Mouse (Mus musculus): ENCODE results near the gene Gm42906. TPM values are rescaled to one million over a fixed set of nuclear protein-coding genes. Genes with fewer than 3 reads are reported as not detected.

Gm42906 gene
- polyA plus RNA-seq, 1 experiment from 2014 or later, result not detected

DNA sequence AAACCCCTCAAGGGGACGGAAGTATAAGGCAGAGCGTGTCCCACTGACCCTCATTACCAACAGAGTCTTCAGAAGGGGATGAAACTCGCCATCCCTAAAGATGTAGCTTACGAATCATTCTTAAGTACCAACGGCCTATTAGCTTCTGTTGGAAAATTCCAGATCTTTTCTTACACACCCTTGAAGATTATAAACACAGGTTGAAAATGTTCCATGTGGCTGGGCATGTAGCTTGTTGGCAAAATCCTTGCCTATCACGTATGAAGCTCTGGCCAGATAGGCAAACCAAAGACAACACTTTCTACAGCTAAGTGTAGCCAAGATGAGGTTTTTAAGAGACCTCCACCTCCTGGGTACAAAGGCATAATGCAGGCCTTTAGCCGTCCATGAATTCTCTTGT is 319.0 kb downstream of the Gm42906 start:
- Histone ChIP-seq H3K4me1 (ENCODE audit: control insufficient read depth, insufficient read depth, low read length) (peaks cover 20% of the 10 kb centered on the region), H3K9ac (ENCODE audit: low read depth, low read length) (no peak overlapping the region), H3K4me2 (ENCODE audit: low read depth, low read length) (no peak overlapping the region), H3K27me3 (replicated peaks; ENCODE audit: control insufficient read depth, insufficient read depth, low read length) (no peaks in the 10 kb centered on the region), H3K9me3 (ENCODE audit: control insufficient read depth, low read length) (no peaks in the 10 kb centered on the region), H3K27ac (ENCODE audit: low read length) (peak overlapping the region; percentile 34; the same call in 1 of the 2 replicates), H3K4me3 (ENCODE audit: low read length) (no peak overlapping the region), H3K36me3 (ENCODE audit: control insufficient read depth, insufficient read depth, low read length) (no peaks in the 10 kb centered on the region)
- 71% methylated on average over 7 of the region's 7 CpGs for WGBS
- ATAC-seq, result no peak

GRCm38 (mm10) chr5:151108291-151108897 is 319.6 kb downstream of the Gm42906 start:
- ATAC-seq, result no peak
- Histone ChIP-seq H3K4me1 (ENCODE audit: control insufficient read depth, insufficient read depth, low read length) (peaks cover 19% of the 10 kb centered on the region), H3K4me3 (ENCODE audit: low read length) (no peak overlapping the region), H3K9me3 (ENCODE audit: control insufficient read depth, low read length) (no peaks in the 10 kb centered on the region), H3K27me3 (replicated peaks; ENCODE audit: control insufficient read depth, insufficient read depth, low read length) (no peaks in the 10 kb centered on the region), H3K4me2 (ENCODE audit: low read depth, low read length) (peak overlapping the region; percentile 21), H3K27ac (ENCODE audit: low read length) (peak overlapping the region; percentile 34), H3K36me3 (ENCODE audit: control insufficient read depth, insufficient read depth, low read length) (no peaks in the 10 kb centered on the region), H3K9ac (ENCODE audit: low read depth, low read length) (peak overlapping the region; percentile 28; the same call in 1 of the 2 replicates)
- 50% methylated on average over 19 of the region's 19 CpGs for WGBS

DNA sequence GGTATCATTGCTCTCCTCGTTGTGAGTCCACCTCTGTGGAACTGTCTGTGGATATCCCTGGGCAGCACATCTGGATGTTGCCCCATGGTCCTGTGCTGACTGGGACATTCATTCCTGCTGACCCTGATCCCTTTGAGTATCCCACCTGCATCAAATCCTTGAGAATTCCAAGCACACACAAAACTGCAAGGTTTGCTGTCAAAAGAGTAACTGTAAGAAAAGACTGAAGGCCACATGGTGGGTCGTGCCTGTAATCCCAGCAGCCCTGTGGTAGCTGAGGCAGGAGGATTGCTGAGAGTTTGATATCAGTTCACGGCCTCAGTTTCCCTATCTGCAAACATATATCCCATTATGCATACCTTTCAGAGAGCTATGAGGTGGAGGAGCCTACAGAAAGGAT is 321.1 kb downstream of the Gm42906 start:
- no peak for ATAC-seq

GRCm38 (mm10) chr5:151105054-151105971 is 322.6 kb downstream of the Gm42906 start:
- Histone ChIP-seq H3K36me3 (ENCODE audit: control insufficient read depth, insufficient read depth, low read length) (no peaks in the 10 kb centered on the region), H3K4me1 (ENCODE audit: control insufficient read depth, insufficient read depth, low read length) (peaks cover 19% of the 10 kb centered on the region), H3K27ac (ENCODE audit: low read length) (peak overlapping the region; percentile 79), H3K9me3 (ENCODE audit: control insufficient read depth, low read length) (no peaks in the 10 kb centered on the region), H3K27me3 (replicated peaks; ENCODE audit: control insufficient read depth, insufficient read depth, low read length) (no peaks in the 10 kb centered on the region), H3K9ac (ENCODE audit: low read depth, low read length) (no peak overlapping the region), H3K4me2 (ENCODE audit: low read depth, low read length) (no peak overlapping the region), H3K4me3 (ENCODE audit: low read length) (no peak overlapping the region)
- WGBS, result 72% methylated on average over 10 of the region's 10 CpGs
- peak; percentile 24 for ATAC-seq

More for the DNA sequence above, 321.1 kb downstream of the Gm42906 start:
- Histone ChIP-seq H3K27me3 (replicated peaks; ENCODE audit: control insufficient read depth, insufficient read depth, low read length) (no peaks in the 10 kb centered on the region), H3K4me1 (ENCODE audit: control insufficient read depth, insufficient read depth, low read length) (peaks cover 19% of the 10 kb centered on the region), H3K9me3 (ENCODE audit: control insufficient read depth, low read length) (no peaks in the 10 kb centered on the region), H3K4me3 (ENCODE audit: low read length) (no peak overlapping the region), H3K27ac (ENCODE audit: low read length) (no peak overlapping the region), H3K4me2 (ENCODE audit: low read depth, low read length) (no peak overlapping the region), H3K9ac (ENCODE audit: low read depth, low read length) (no peak overlapping the region), H3K36me3 (ENCODE audit: control insufficient read depth, insufficient read depth, low read length) (no peaks in the 10 kb centered on the region)
- 90% methylated on average over 3 of the region's 3 CpGs for WGBS

DNA sequence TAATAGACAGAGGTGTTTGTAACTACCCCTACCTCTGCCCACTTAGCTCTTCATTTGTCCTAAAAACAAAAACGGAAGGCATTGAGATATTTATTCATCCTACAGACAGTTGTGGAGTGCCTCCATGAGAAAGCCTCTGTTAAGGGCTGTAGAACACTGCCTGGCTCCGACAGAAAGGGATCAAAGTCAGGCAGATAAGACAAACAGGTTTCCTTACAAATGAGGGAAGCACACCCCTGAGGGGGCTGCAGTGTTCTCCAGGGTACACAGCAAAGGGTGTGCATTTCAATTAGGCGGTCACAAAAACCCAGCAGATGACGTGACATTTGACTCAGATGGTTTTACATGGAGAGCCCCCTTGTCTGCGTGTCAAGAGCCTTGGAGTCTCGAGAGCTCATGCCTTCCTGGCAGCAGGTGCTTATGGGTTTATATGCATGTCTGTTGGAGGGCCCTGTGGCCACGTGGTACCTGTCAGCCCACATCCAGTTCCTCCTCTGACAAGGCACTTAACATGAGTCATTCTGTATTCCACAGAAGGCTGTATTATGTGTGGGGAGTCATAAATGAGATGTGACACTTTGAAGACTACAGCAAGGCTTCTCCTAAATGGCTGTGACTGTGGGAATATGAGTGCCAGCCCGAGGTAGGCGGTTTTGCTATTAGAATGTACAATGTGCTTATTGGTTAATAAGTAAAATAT is 323.5 kb downstream of the Gm42906 start:
- WGBS, result 51% methylated on average over 9 of the region's 9 CpGs
- ATAC-seq, result peak; percentile 96
- H3K9ac ChIP-seq (ENCODE audit: low read depth, low read length), result peak overlapping the region; percentile 31; the same call in 1 of the 2 replicates
- peaks cover 19% of the 10 kb centered on the region for H3K4me1 ChIP-seq (ENCODE audit: control insufficient read depth, insufficient read depth, low read length)
- H3K4me3 ChIP-seq (ENCODE audit: low read length), result no peak overlapping the region
- no peak overlapping the region for H3K4me2 ChIP-seq (ENCODE audit: low read depth, low read length)
- peak overlapping the region; percentile 79 for H3K27ac ChIP-seq (ENCODE audit: low read length)
- no peaks in the 10 kb centered on the region for H3K27me3 ChIP-seq (replicated peaks; ENCODE audit: control insufficient read depth, insufficient read depth, low read length)
- no peaks in the 10 kb centered on the region for H3K36me3 ChIP-seq (ENCODE audit: control insufficient read depth, insufficient read depth, low read length)
- no peaks in the 10 kb centered on the region for H3K9me3 ChIP-seq (ENCODE audit: control insufficient read depth, low read length)

DNA sequence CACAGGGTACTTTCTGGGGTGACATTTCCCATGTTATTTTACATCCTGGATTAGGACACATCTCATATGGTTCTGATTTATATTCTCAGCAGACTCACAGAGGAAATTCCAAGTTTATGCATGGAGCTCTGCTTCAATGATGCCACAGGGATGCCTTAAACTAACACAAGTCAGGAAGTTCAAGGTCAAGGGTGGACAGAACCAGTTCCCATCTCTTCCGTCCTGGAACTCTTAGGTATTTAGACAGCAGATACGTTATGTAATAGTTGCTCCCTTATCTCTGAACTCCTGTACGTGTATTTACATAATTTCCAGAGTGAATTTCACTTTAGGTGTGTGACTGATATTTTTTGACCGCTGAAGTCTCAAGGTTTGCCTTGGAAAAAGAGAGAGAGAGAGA is 324.7 kb downstream of the Gm42906 start:
- WGBS, result 60% methylated on average over 4 of the region's 4 CpGs
- Histone ChIP-seq H3K4me2 (ENCODE audit: low read depth, low read length) (no peak overlapping the region), H3K9ac (ENCODE audit: low read depth, low read length) (no peak overlapping the region), H3K27ac (ENCODE audit: low read length) (no peak overlapping the region), H3K9me3 (ENCODE audit: control insufficient read depth, low read length) (no peaks in the 10 kb centered on the region), H3K36me3 (ENCODE audit: control insufficient read depth, insufficient read depth, low read length) (no peaks in the 10 kb centered on the region), H3K27me3 (replicated peaks; ENCODE audit: control insufficient read depth, insufficient read depth, low read length) (no peaks in the 10 kb centered on the region), H3K4me1 (ENCODE audit: control insufficient read depth, insufficient read depth, low read length) (peaks cover 17% of the 10 kb centered on the region), H3K4me3 (ENCODE audit: low read length) (no peak overlapping the region)
- ATAC-seq, result no peak

- Histone ChIP-seq H3K36me3 (ENCODE audit: control insufficient read depth, insufficient read depth, low read length) (no peaks in the 10 kb centered on the region), H3K27ac (ENCODE audit: low read length) (no peak overlapping the region), H3K27me3 (replicated peaks; ENCODE audit: control insufficient read depth, insufficient read depth, low read length) (no peaks in the 10 kb centered on the region), H3K4me3 (ENCODE audit: low read length) (no peak overlapping the region), H3K4me2 (ENCODE audit: low read depth, low read length) (no peak overlapping the region), H3K9ac (ENCODE audit: low read depth, low read length) (no peak overlapping the region), H3K9me3 (ENCODE audit: control insufficient read depth, low read length) (no peaks in the 10 kb centered on the region), H3K4me1 (ENCODE audit: control insufficient read depth, insufficient read depth, low read length) (peaks cover 11% of the 10 kb centered on the region; the same call in 1 of the 2 replicates)
- WGBS, result 49% methylated on average over 2 of the region's 2 CpGs
- no peak for ATAC-seq
Observed at GRCm38 (mm10) chr5:151102262-151102661, 325.7 kb downstream of the Gm42906 start.

DNA sequence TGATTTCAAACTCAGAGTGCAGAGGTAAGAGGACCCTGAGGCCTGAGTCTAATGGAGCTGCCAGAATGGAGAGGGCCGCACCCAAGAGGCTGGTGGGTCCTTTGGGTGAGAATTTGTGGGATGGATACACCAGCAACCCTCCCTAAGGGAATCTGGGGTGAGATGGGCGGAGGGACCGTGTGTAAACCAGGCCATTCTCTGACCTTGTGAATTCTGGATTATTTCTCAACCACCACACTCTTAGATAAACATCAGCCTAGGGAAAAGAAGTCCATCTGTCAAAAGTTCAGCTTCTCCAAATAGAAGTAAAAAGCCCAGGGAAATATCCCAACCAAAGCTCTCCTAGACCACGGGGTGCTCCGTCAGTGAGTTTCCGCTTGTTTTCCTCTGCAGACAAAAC is 332.0 kb downstream of the Gm42906 start:
- Histone ChIP-seq H3K27me3 (replicated peaks; ENCODE audit: control insufficient read depth, insufficient read depth, low read length) (no peaks in the 10 kb centered on the region), H3K4me3 (ENCODE audit: low read length) (no peak overlapping the region), H3K9me3 (ENCODE audit: control insufficient read depth, low read length) (no peaks in the 10 kb centered on the region), H3K27ac (ENCODE audit: low read length) (peak overlapping the region; percentile 59; the same call in 1 of the 2 replicates), H3K4me1 (ENCODE audit: control insufficient read depth, insufficient read depth, low read length) (peaks cover 3% of the 10 kb centered on the region; the same call in 1 of the 2 replicates), H3K9ac (ENCODE audit: low read depth, low read length) (no peak overlapping the region), H3K4me2 (ENCODE audit: low read depth, low read length) (no peak overlapping the region), H3K36me3 (ENCODE audit: control insufficient read depth, insufficient read depth, low read length) (peaks cover 7% of the 10 kb centered on the region)
- no peak; the same call in 1 of the 2 replicates for ATAC-seq
- WGBS, result 49% methylated on average over 6 of the region's 6 CpGs

Data from intestine, embryonic 16.5 days (tissue).